10 mouse cellular contexts compared by ENCODE assay signal in genomic region chr2:94177294-94177693, GRCm38 (mm10). TPM values are rescaled to one million over a fixed set of nuclear protein-coding genes. Genes with fewer than 3 reads are reported as not detected.
DNase-seq lines count a peak whose midpoint lies in the region; ATAC-seq and TF ChIP-seq lines count a peak whose summit lies in the region.
"Had no signal": no experiment of that assay in that cellular context is flagged by ENCODE, and none has a peak within 500 bp of the region (broad histone marks: within the 10 kb centered on the region; RNA-seq: fewer than 3 reads in every experiment).

No protein-coding gene starts in this region.

- no peak overlapping the region for H3K4me3 ChIP-seq in heart, embryonic 12.5 days
- H3K4me3 ChIP-seq in G1E (ENCODE audit: low read depth, low read length), result peak overlapping the region; percentile 99; the same call in 1 of the 2 replicates
- peak overlapping the region; percentile 18; the same call in 1 of the 2 replicates for H3K4me3 ChIP-seq in embryonic fibroblast, embryonic 13.5 days (ENCODE audit: insufficient read depth, low read length)
- H3K4me3 ChIP-seq in midbrain, embryonic 10.5 days, result peak overlapping the region; percentile 66; the same call in 1 of the 2 replicates

- 0 out of 2 replicates have a peak, but pooled peaks cover 7% of the 10 kb centered on the region for H3K36me3 ChIP-seq in heart, embryonic 12.5 days
- peaks cover 18% of the 10 kb centered on the region for H3K36me3 ChIP-seq in G1E (replicated peaks)
- no peaks in the 10 kb centered on the region for H3K36me3 ChIP-seq in midbrain, embryonic 10.5 days

- H3K27ac ChIP-seq in heart, embryonic 12.5 days (ENCODE audit: poor library complexity, severe bottlenecking), result no peak overlapping the region
- H3K27ac ChIP-seq in embryonic fibroblast, embryonic 13.5 days (ENCODE audit: insufficient read depth, low read length), result no peak overlapping the region
- no peak overlapping the region for H3K27ac ChIP-seq in midbrain, embryonic 10.5 days (replicated peaks)

- 0 out of 2 replicates have a peak overlapping the region, but pooled peaks have one; percentile 1 for H3K4me2 ChIP-seq in heart, embryonic 12.5 days

- TF ChIP-seq POLR2A in embryonic fibroblast, embryonic 13.5 days (IDR thresholded peaks at IDR 0.05; ENCODE audit: low read depth, low read length), result no peak

- intact Hi-C loops in heart, postnatal 10 days (cut with DNase I), result loop anchor here (5.0 kb wide), 1 partner anchor 65 kb away; no protein-coding TSS in a partner anchor

- 83% methylated on average over 6 of the region's 6 CpGs for WGBS in heart, embryonic 12.5 days
- 84% methylated on average over 6 of the region's 6 CpGs for WGBS in midbrain, embryonic 10.5 days

- peaks cover 10% of the 10 kb centered on the region for H3K4me1 ChIP-seq in heart, embryonic 12.5 days (replicated peaks)
- peaks cover 14% of the 10 kb centered on the region for H3K4me1 ChIP-seq in G1E (ENCODE audit: insufficient read depth, low read depth, low read length)
- H3K4me1 ChIP-seq in embryonic fibroblast, embryonic 13.5 days (ENCODE audit: control insufficient read depth, insufficient read depth, low read length), result peaks cover 2% of the 10 kb centered on the region
- H3K4me1 ChIP-seq in midbrain, embryonic 10.5 days, result peaks cover 12% of the 10 kb centered on the region

- no peaks in the 10 kb centered on the region for H3K27me3 ChIP-seq in heart, embryonic 12.5 days (replicated peaks)
- no peaks in the 10 kb centered on the region for H3K27me3 ChIP-seq in G1E (ENCODE audit: insufficient read depth, low read length)
- H3K27me3 ChIP-seq in midbrain, embryonic 10.5 days (ENCODE audit: low read depth, poor library complexity, severe bottlenecking), result no peaks in the 10 kb centered on the region

- no peak for TF ChIP-seq CTCF in G1E (IDR thresholded peaks at IDR 0.05; ENCODE audit: low read depth, low read length)
- no peak for TF ChIP-seq CTCF in embryonic fibroblast, embryonic 13.5 days (IDR thresholded peaks at IDR 0.05; ENCODE audit: borderline replicate concordance, insufficient read depth, low read length)

- no peak for ATAC-seq in heart, embryonic 12.5 days (ENCODE audit: insufficient number of reproducible peaks, low FRiP score)
- no peak for ATAC-seq in G1E (ENCODE audit: extremely low read depth, insufficient number of reproducible peaks, low FRiP score, poor library complexity, severe bottlenecking)
- ATAC-seq: CD4-positive, CD25-positive, alpha-beta regulatory T cell, adult 4 months had no signal

- no peaks in the 10 kb centered on the region for H3K9me3 ChIP-seq in heart, embryonic 12.5 days (replicated peaks)
- no peaks in the 10 kb centered on the region for H3K9me3 ChIP-seq in G1E (replicated peaks)
- H3K9me3 ChIP-seq in midbrain, embryonic 10.5 days (replicated peaks), result no peaks in the 10 kb centered on the region

- no peak overlapping the region for H3K9ac ChIP-seq in heart, embryonic 12.5 days

- no peak for DNase-seq in heart, postnatal 10 days
- DNase-seq in G1E (ENCODE audit: low spot score) (no peak), MN1 (ENCODE audit: low spot score) (no peak)
- no peak for DNase-seq in midbrain, embryonic 10.5 days (ENCODE audit: low spot score)
- DNase-seq in cerebellum, postnatal 14 days, result no peak
- no peak for DNase-seq in layer of hippocampus, adult 8-10 months (ENCODE audit: low spot score in 2 of 2)
- DNase-seq: cerebellum, adult 11-12 months had no signal

RNA-seq across cellular contexts. Expression of gene Hsd17b12, which starts 19.5 kb away (rescaled TPM):
- 66.8 and 69.9 TPM in 2 replicates for polyA plus RNA-seq in heart, embryonic 12.5 days (2016; fragmentation: Nextera tagmentation; extraction: Ambion mirVana)
- total RNA-seq in heart, postnatal 10 days (2021), result 10 to 100 TPM; 28.8 to 34.8 TPM
- total RNA-seq in G1E (2014; fragmentation: Nextera tagmentation) (55.5 and 61.0 TPM in 2 replicates), G1E (2017) (140 and 148 TPM in 2 replicates)
- 27.0 and 28.0 TPM in 2 replicates for polyA plus RNA-seq in G1E (2012)
- polyA plus RNA-seq in embryonic fibroblast, embryonic 13.5 days (2011; ENCODE audit: insufficient read length, low read depth, missing spikeins), result 141 and 162 TPM in 2 replicates
- 134 and 143 TPM in 2 replicates for polyA plus RNA-seq in midbrain, embryonic 10.5 days (2016; fragmentation: Nextera tagmentation; extraction: Ambion mirVana)
- 10 to 100 TPM; 67.5 to 81.8 (median 71.7) TPM for total RNA-seq in layer of hippocampus, adult 8-10 months (2022)
